Mouse (Mus musculus): ENCODE data around the gene Tmprss6. TPM values are rescaled to one million over a fixed set of nuclear protein-coding genes. Genes with fewer than 3 reads are reported as not detected.

Gene Tmprss6
- total RNA-seq, 2 experiments from 2014 or later, result not detected

GRCm38 (mm10) chr15:78483311-78483710, 14.9 kb upstream of the Tmprss6 start:
- no peak for DNase-seq (ENCODE audit: low spot score in 2 of 2)

- no peak for DNase-seq (ENCODE audit: low spot score in 2 of 2)
These were observed 14.1 kb upstream of the Tmprss6 start for GRCm38 (mm10) chr15:78482518-78482917.

GRCm38 (mm10) chr15:78481448-78482000, 13.1 kb upstream of the Tmprss6 start:
- no peak for DNase-seq (ENCODE audit: low spot score in 2 of 2)

DNA sequence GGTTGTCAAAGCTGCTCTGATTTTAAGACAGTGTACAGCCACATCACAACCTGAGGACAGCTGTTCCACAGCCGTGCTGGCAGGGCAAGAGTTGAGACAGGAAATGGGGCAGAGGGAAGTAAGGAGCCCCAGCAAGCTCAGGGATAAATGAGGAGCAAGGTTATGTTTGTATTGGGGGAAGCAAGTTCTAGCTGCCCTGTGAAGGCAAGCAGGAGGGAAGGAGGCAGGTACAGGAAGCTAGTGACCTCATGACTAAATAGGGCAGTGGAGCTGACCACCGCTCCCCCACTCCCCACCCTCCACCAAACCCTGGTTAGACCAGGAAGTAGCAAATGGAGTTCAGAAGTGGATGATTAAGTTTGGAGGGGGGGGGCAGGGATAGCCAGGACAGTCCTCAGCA, 12.6 kb upstream of the Tmprss6 start:
- DNase-seq (ENCODE audit: low spot score in 2 of 2), result no peak

GRCm38 (mm10) chr15:78480111-78480510, 11.7 kb upstream of the Tmprss6 start:
- no peak for DNase-seq (ENCODE audit: low spot score in 2 of 2)

DNA sequence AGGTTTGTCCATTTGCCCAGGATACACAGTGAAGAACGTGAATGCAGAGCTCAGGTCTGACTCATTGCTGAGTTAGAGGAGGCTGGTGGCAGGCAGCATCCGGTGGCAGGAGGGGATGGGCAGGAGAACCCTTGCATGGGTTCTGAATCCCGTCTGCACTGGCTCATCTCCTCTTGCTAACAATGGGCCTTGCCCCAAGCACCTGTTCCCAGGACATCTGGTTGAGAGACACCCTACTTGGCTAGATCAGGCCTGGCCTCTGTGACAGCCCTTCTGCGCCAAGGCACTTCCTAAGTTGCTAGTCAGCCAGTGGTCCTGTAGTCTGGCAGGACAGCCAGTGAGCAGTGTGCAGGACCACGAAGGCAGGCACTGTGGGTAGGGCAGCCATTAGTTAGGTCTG, 11.0 kb upstream of the Tmprss6 start:
- no peak for DNase-seq (ENCODE audit: low spot score in 2 of 2)

- DNase-seq (ENCODE audit: low spot score in 2 of 2), result no peak
These were observed 9.6 kb upstream of the Tmprss6 start for GRCm38 (mm10) chr15:78478073-78478472.

- no peak for DNase-seq (ENCODE audit: low spot score in 2 of 2)
These were observed 8.4 kb upstream of the Tmprss6 start for GRCm38 (mm10) chr15:78476878-78477277.

DNA sequence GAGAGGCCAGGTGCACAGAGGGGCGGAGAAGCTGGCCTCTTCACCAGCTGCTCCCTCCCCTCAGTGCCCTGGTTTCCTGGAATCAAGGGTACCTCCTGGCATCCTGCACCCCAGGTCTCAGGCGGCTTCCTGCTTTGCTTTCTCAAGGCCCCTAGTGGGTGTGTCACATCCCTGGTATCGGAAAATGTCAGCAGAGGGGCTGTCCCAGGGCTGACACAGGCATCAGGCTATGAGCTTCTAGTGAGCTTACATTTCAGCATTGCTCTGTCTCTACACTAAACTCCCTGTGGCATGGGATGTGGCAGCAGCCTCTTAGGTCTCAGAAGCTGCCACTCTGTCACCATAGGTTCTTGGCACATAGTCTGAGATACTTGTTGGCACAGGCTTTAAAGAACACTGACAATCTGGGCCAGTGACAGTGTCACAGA, 7.2 kb upstream of the Tmprss6 start:
- no peak for DNase-seq (ENCODE audit: low spot score in 2 of 2)

DNA sequence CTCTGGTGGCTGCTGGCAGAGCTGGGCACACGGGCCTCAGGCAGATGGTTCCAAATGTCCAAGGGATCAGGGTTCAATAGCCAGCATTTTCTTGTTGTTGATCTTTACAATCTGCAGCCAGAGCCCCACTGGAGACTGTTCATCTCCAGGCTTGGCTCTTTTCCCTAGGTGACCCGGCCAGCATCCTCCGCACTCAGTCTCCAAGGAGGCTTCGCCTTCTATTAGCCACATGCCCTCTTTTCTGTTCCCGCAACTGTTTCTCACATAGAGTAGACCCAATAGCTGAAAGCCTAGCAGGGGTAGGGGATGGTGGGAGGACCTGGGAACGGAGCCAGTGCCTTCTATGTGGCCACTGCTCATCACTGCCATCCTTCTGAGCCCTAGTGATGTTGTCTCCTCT, 5.0 kb upstream of the Tmprss6 start:
- no peak for DNase-seq (ENCODE audit: low spot score in 2 of 2)

DNA sequence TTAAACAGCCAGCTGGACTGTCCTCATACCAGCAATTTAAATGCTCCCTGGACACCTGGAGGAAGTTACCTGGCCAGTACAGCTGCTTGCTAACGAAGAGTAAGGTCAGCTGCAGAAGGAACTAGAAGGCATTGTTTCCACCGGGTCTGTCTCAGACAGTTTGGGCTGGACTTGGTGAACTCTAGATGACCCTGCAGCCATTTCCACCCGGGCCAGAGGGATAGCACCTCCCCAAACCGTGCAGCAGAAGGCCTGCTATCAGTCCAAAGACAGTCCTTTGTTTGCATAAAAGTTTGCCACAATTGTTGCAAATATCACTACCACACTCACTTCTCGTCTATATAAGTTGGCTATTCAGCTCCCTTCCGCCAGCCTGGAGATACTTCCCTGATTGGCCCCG, 3.5 kb upstream of the Tmprss6 start:
- no peak for DNase-seq (ENCODE audit: low spot score in 2 of 2)

GRCm38 (mm10) chr15:78470495-78471276, 2.3 kb upstream of the Tmprss6 start:
- DNase-seq (ENCODE audit: low spot score in 2 of 2), result no peak

DNA sequence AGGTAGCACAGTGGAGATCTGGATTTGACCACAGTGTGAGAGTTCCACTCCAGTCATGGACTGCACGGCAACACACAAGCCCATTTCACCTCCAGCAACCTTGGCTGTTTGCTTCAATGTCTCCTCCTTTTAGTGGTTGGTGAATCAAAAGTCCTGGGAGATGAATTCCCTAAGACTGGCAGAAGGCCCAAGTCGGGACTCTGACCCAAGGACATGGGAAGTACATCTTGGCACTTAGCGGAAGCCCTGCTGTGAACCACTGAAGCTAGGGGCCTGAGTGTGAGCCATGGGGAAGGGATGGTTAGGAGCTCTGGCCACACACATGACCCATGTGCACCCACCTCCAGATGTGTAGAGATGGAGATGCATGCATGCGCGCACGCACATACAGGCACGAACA, 864 bp downstream of the Tmprss6 start:
- no peak for DNase-seq (ENCODE audit: low spot score in 2 of 2)

GRCm38 (mm10) chr15:78466809-78467208, 1.6 kb downstream of the Tmprss6 start:
- DNase-seq (ENCODE audit: low spot score in 2 of 2), result no peak

- no peak for DNase-seq (ENCODE audit: low spot score in 2 of 2)
These were observed 5.5 kb downstream of the Tmprss6 start for GRCm38 (mm10) chr15:78462981-78463380.

DNA sequence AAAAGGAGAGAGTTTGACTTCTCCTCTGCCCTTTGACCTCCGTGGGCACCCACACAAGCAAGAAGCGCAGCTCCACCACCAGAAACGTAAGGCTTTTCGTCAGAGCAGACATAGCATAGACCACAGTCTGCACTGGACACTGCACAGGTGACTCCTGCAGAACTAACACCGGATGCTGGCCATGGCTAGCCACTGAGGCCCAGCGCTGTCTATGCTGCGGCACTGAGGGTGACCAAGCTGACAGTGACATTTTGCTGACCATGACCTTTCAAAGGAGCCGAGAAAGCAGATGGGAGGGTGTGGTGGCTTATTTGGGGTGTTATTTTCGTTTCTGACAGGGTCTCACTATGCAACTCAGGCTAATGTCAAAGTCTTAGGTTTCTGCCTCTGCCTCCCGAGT, 11.2 kb downstream of the Tmprss6 start:
- DNase-seq (ENCODE audit: low spot score in 2 of 2), result no peak

DNA sequence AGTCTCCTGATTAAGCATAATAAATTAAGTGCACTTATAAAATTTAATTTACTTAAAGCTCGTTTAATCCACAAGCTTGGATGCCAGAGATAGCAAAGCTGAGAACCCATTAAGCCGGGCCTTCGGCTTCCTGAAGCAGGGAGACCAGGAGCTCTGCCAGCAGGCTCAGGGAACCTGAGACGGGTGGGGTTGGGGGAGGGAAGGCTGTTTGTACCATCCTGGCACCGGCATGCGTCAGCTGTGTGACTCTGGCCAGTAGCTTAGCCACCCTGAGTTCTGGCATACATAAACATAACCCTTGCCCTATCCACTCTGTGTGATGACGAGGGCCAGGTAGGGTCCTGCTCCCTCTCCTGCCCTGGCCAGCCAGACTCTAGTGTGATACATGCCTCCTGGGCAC, 12.4 kb downstream of the Tmprss6 start:
- DNase-seq (ENCODE audit: low spot score in 2 of 2), result no peak

DNA sequence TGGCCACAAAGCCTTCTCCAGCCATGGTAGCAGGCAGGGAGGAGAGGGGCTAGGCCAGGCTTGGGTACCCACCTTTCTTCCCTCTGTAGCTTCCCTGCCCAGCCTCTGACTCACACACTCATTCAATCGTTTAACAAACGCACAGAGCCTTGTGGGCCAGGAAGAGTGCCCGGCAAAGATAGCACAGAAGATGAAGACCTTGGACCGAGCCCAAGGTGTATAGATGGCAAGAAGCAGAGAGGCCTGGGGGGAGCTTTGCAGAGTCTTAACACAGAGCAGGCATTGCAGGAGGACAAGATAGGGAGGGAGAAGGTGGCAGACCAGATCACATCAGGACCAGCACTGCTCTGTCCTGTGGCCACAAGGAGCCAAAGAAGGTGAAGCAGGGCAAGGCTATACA, 13.3 kb downstream of the Tmprss6 start:
- no peak for DNase-seq (ENCODE audit: low spot score in 2 of 2)

DNA sequence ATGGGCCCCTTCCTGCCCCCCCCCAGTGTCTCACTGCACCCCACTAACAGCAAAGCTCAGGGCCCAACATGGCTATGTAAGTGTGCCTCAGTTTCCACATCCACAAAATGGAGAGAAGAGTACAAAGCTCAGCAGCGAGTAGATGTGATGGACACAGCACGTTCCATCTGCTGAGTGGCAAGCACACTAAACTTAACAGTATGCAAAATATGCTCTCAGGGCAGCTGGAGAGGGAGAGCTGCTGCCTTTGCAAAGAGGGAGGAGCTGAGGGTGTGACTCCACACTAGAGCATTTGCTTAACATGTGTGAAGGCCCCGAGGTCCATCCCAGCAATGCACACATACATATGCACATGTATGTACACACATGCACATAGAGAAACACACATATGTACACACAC, 15.5 kb downstream of the Tmprss6 start:
- no peak for DNase-seq (ENCODE audit: low spot score in 2 of 2)

- no peak for DNase-seq (ENCODE audit: low spot score in 2 of 2)
These were observed 17.2 kb downstream of the Tmprss6 start for GRCm38 (mm10) chr15:78451201-78451600.

GRCm38 (mm10) chr15:78450419-78450768, 18.0 kb downstream of the Tmprss6 start:
- DNase-seq (ENCODE audit: low spot score in 2 of 2), result no peak

DNA sequence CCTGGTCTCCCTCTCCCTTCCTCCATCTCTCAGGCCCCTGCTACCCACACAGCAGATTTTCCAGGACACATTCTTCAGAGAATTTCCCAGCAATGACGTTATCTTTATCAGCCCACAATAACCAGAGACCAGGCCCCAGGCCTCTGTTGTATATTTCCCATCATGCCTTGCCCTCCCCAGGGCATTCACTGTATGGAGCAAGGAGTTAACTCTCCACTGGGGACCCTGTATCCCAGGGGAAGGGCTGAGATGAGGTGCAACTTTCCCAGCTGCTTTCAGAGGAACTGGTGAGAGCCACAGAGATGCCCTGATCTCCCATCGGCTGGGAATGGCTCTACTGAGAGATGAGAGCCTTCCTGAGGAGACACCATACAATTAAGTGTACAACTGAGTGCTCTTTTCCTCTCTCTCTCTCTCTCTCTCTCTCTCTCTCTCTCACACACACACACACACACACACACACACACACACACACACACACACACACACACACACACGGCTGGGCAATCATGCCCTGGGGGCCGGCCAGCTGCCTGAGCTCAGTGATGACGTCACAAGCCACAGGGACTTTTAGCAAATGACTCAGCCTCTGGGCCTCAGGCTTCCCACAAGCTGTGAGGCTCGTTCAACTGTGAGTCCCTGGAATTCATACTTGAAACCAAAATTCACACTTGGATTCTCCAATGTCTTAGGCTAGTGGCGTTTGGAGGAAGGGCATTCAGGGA, 18.6 kb downstream of the Tmprss6 start:
- no peak for DNase-seq (ENCODE audit: low spot score in 2 of 2)

DNA sequence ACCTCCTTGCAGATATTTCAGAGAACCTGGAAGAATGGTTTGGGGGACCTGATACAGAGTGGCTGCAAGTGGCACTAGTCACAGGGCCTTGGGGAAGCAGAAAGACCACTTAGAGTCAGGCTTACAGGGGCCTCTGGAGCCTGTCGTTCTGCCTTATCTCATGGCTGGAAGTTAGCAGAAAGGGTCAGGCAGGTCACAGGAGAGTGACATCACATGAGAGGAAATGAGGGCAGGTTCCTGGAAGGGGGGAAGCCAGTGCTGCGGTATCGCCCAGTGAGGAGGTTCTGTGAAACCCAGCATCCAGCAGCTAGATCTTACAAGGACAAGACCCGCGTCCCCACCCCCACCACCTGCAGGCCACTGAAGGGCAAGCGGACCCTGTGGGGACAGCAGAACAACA, 19.3 kb downstream of the Tmprss6 start:
- no peak for DNase-seq (ENCODE audit: low spot score in 2 of 2)
